Mouse (Mus musculus) midbrain, postnatal 0 days (tissue): ENCODE measurements around the gene Psip1. TPM values are rescaled to one million over a fixed set of nuclear protein-coding genes. Genes with fewer than 3 reads are reported as not detected.

ENCODE experiments used
- ATAC-seq: fragments of 200-750 bp; cut with Nextera tagmentation; 2 replicates; pipeline ENCODE4 v1.8.0; 2017; ENCODE audit warnings: moderate number of reproducible peaks, mild to moderate bottlenecking, moderate TSS enrichment, moderate library complexity; ENCODE audit not compliant: low FRiP score
- DNase-seq: peaks from one replicate; pipeline ENCODE4 v3.0.0-alpha.2; 2015; ENCODE audit warnings: low spot score
- H3K27ac ChIP-seq: fragments of 300-500 bp; sonication (generic); 2 replicates; pipeline ENCODE4 v1.5.1; 2014; ENCODE audit warnings: low read depth, mild to moderate bottlenecking, low read length, mixed read lengths
- H3K27me3 ChIP-seq: fragments of 300-500 bp; sonication (generic); 2 replicates; pipeline ENCODE4 v1.6.1; 2014; ENCODE audit warnings: low read length, control low read depth, mixed read lengths; ENCODE audit not compliant: insufficient read depth
- H3K36me3 ChIP-seq: fragments of 300-500 bp; sonication (generic); 2 replicates; pipeline ENCODE4 v1.6.1; 2014; ENCODE audit warnings: low read length, control low read depth, mixed read lengths; ENCODE audit not compliant: insufficient read depth
- H3K4me1 ChIP-seq: fragments of 300-500 bp; sonication (generic); 2 replicates; pipeline ENCODE4 v1.6.1; 2014; ENCODE audit warnings: mild to moderate bottlenecking, control low read depth, antibody characterized with exemption, low read length, mixed read lengths; ENCODE audit not compliant: insufficient read depth
- H3K4me2 ChIP-seq: fragments of 300-500 bp; sonication (generic); 2 replicates; pipeline ENCODE4 v1.6.1; 2014; ENCODE audit warnings: low read depth, mild to moderate bottlenecking, low read length, mixed read lengths; ENCODE audit not compliant: poor library complexity, severe bottlenecking
- H3K4me3 ChIP-seq: fragments of 300-500 bp; sonication (generic); 2 replicates; pipeline ENCODE4 v1.5.1; 2014; ENCODE audit warnings: low read depth, mild to moderate bottlenecking, low read length, moderate library complexity
- H3K9ac ChIP-seq: fragments of 300-500 bp; sonication (generic); replicated peaks from 2 replicates; pipeline ENCODE4 v1.6.1; 2014; ENCODE audit warnings: mild to moderate bottlenecking, low read length, moderate library complexity, mixed read lengths; ENCODE audit not compliant: poor library complexity, severe bottlenecking
- H3K9me3 ChIP-seq: fragments of 300-500 bp; sonication (generic); 2 replicates; pipeline ENCODE4 v1.6.1; 2016; ENCODE audit warnings: low read length, control low read depth
- CTCF ChIP-seq: IDR thresholded peaks from 2 replicates; pipeline ENCODE4 v1.5.1; 2016; ENCODE audit warnings: antibody characterized with exemption, mild to moderate bottlenecking
- WGBS: fragments of 180-500 bp; shearing (Covaris S2); extraction: QIAGEN DNeasy Blood & Tissue Kit; methylation state at CpG from one replicate; pipeline ENCODE4 v1.1.7; 2014; 5-methylcytosine and 5-hydroxymethylcytosine counted together
- polyA plus RNA-seq: library from polyadenylated mRNA; unstranded; fragments of >200 nt; fragmentation: Nextera tagmentation; extraction: Ambion mirVana; gene quantifications from 2 replicates; pipeline ENCODE4 v1.2.1, GENCODE M21; 2015
- total RNA-seq: library from RNA; depleted of rRNA; stranded (reverse); fragments of >200 nt; gene quantifications from 2 replicates; pipeline ENCODE4 v1.2.3, GENCODE M21; 2014

The Psip1 gene
- total and polyA plus RNA-seq, 2 experiments from 2014 or later, result 206 to 320 TPM

DNA sequence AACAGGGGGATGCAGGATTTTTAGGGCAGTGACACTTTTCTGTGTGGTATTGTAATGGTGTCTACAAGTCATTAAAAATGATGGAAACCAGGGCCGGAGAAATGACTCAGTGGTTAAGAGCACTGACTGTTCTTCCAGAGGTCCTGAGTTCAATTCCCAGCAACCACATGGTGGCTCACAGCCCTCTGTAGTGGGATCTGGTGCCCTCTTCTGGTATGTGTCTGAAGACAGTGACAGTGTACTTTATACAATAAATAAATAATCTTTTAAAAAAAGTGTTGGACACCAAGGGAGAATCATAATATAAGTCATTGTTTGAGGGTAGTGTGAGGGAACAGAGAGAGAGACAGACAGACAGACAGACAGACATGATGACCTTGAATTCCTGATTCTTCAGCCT lies 6.9 kb upstream of the Psip1 start:
- Histone ChIP-seq H3K27ac (no peak overlapping the region), H3K36me3 (no peaks in the 10 kb centered on the region), H3K4me2 (no peak overlapping the region), H3K4me1 (no peaks in the 10 kb centered on the region), H3K9me3 (no peaks in the 10 kb centered on the region), H3K27me3 (no peaks in the 10 kb centered on the region), H3K9ac (no peak overlapping the region), H3K4me3 (no peak overlapping the region)
- ATAC-seq, result no peak
- TF ChIP-seq CTCF, result peak; percentile 12; the same call in 1 of the 2 replicates
- DNase-seq, result no peak
- WGBS, result 95% methylated on average over 1 of the region's 1 CpGs

DNA sequence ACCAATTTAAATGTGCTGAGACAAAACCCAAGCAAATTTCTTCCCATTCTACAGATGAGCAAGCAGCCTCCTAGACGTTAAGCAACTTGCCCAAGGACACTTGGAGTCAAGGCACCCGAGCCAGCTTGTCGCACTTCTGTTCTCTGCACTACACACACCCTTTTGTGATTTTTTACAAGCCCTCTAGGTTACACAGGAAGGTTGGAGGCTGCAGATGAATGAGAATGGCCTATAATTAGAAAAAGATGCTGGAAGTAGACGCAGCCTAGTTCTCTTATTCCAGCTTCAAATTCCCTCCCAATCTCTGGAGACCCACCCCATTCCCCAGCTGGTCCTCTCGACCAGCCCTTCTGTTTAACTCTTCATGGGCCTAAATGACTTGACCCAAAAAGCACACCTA lies 2.9 kb upstream of the Psip1 start:
- no peak for ATAC-seq
- TF ChIP-seq CTCF, result no peak
- WGBS, result 34% methylated on average over 5 of the region's 5 CpGs
- no peak for DNase-seq
- H3K4me1 ChIP-seq, result peaks cover 5% of the 10 kb centered on the region; the same call in 1 of the 2 replicates
- no peaks in the 10 kb centered on the region for H3K27me3 ChIP-seq
- H3K36me3 ChIP-seq, result no peaks in the 10 kb centered on the region
- H3K4me3 ChIP-seq, result no peak overlapping the region
- H3K9me3 ChIP-seq, result no peaks in the 10 kb centered on the region
- no peak overlapping the region for H3K4me2 ChIP-seq
- no peak overlapping the region for H3K9ac ChIP-seq
- H3K27ac ChIP-seq, result no peak overlapping the region

- Histone ChIP-seq H3K4me3 (peak overlapping the region; percentile 92), H3K9me3 (no peaks in the 10 kb centered on the region), H3K27ac (peak overlapping the region; percentile 100), H3K27me3 (no peaks in the 10 kb centered on the region), H3K9ac (peak overlapping the region; percentile 99), H3K4me1 (peaks cover 9% of the 10 kb centered on the region; the same call in 1 of the 2 replicates), H3K4me2 (peak overlapping the region; percentile 61), H3K36me3 (peaks cover 15% of the 10 kb centered on the region; the same call in 1 of the 2 replicates)
- under 1% methylated on average over 34 of the region's 40 CpGs for WGBS
- peak; percentile 83 for ATAC-seq
- DNase-seq, result peak; percentile 95
- TF ChIP-seq CTCF, result peak; percentile 77
These were observed 533 bp downstream of the Psip1 start for GRCm38 (mm10) chr4:83485735-83486116.

DNA sequence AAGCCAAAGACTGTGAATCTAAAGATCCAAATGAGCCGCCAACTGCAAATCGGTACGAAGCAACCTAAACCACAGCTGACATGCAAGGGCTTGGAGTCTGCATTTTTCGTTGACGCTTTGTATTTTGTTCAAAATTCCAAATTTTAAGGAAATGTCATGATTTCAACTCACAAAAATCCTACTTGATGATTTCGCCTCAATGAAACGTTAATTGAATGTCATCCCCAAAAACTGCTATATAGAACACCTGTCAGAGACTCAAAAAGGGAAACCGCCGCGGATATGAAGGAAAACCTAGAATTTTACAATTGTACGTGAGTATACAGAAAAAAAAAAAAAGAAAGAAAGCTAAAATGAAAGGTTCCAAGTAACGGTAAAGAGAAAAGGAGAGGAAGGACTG lies 1.0 kb downstream of the Psip1 start:
- Histone ChIP-seq H3K36me3 (peaks cover 17% of the 10 kb centered on the region; the same call in 1 of the 2 replicates), H3K27me3 (no peaks in the 10 kb centered on the region), H3K4me2 (peak overlapping the region; percentile 61), H3K4me3 (peak overlapping the region; percentile 92), H3K9me3 (no peaks in the 10 kb centered on the region), H3K27ac (peak overlapping the region; percentile 100), H3K4me1 (peaks cover 9% of the 10 kb centered on the region; the same call in 1 of the 2 replicates), H3K9ac (peak overlapping the region; percentile 99)
- TF ChIP-seq CTCF, result no peak
- 12% methylated on average over 12 of the region's 12 CpGs for WGBS
- ATAC-seq (no peak), DNase-seq (no peak)

GRCm38 (mm10) chr4:83468208-83468607 lies 18.1 kb downstream of the Psip1 start:
- H3K4me3 ChIP-seq, result no peak overlapping the region
- no peaks in the 10 kb centered on the region for H3K27me3 ChIP-seq
- no peaks in the 10 kb centered on the region for H3K4me1 ChIP-seq
- H3K4me2 ChIP-seq, result no peak overlapping the region
- H3K9me3 ChIP-seq, result no peaks in the 10 kb centered on the region
- H3K36me3 ChIP-seq, result peaks cover 27% of the 10 kb centered on the region
- DNase-seq (no peak), ATAC-seq (no peak)
- no peak overlapping the region for H3K9ac ChIP-seq
- TF ChIP-seq CTCF, result no peak
- 53% methylated on average over 3 of the region's 3 CpGs for WGBS
- no peak overlapping the region for H3K27ac ChIP-seq

DNA sequence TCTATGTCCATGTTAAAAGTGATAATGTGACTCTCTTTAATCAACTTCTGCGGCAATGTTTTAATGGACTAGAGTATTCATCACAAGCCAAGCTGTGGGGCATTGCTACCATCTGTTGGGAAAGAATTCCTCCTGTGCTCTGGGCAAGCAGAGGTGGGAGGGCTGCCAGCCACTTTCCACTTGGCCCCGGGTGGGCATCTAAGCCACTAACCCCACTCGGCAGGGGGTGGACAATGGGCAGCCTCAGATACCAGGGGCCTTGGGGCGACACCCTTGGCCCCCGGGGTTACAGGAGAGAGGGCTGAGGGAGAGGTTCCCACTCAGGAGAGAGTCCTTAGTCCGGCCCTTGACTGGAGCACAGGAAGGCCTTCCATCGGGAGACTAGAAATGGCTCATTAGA lies 18.6 kb downstream of the Psip1 start:
- Histone ChIP-seq H3K4me1 (no peaks in the 10 kb centered on the region), H3K27ac (no peak overlapping the region), H3K27me3 (no peaks in the 10 kb centered on the region), H3K4me3 (no peak overlapping the region), H3K9me3 (no peaks in the 10 kb centered on the region), H3K4me2 (no peak overlapping the region), H3K9ac (no peak overlapping the region), H3K36me3 (peaks cover 23% of the 10 kb centered on the region)
- DNase-seq (peak; percentile 26), ATAC-seq (no peak)
- 71% methylated on average over 7 of the region's 7 CpGs for WGBS
- TF ChIP-seq CTCF, result no peak
